Mouse (Mus musculus) macrophage (primary cell): ENCODE results near the gene Kdm1a. TPM values are rescaled to one million over a fixed set of nuclear protein-coding genes. Genes with fewer than 3 reads are reported as not detected.

Experiments used
- H3K27ac ChIP-seq: fragments of 350-480 bp; formaldehyde crosslinking; 2 replicates; pipeline ENCODE4 v1.9.0; 2021
- H3K36me3 ChIP-seq: fragments of 350-480 bp; formaldehyde crosslinking; 2 replicates; pipeline ENCODE4 v1.9.0; 2021; ENCODE audit errors: inconsistent target
- H3K4me3 ChIP-seq: fragments of 350-480 bp; formaldehyde crosslinking; 2 replicates; pipeline ENCODE4 v1.9.0; 2021; ENCODE audit errors: inconsistent target
- H3K79me2 ChIP-seq: fragments of 350-480 bp; formaldehyde crosslinking; 2 replicates; pipeline ENCODE4 v1.9.0; 2021; ENCODE audit errors: inconsistent target
- WGBS: methylation state at CpG from one replicate; pipeline ENCODE4 v1.1.7; 2026; ENCODE audit warnings: inconsistent platforms; ENCODE audit not compliant: missing documents; 5-methylcytosine and 5-hydroxymethylcytosine counted together
- polyA plus RNA-seq: library from polyadenylated mRNA; stranded (reverse); fragments of 250-400 nt; gene quantifications from 3 replicates; pipeline ENCODE4 v1.2.4, GENCODE M21; 2018; ENCODE audit warnings: inconsistent platforms
- total RNA-seq, 78 experiments: library from RNA; depleted of rRNA; stranded (reverse); fragments of 250-400 nt; gene quantifications; 1 replicate in 9 of 78; 2 replicates in 24 of 78; 3 replicates in 43 of 78; 4 replicates in 2 of 78; pipeline ENCODE4 v1.2.4; 2018; ENCODE audit warnings: inconsistent platforms in 56 of 78

The Kdm1a gene
- total RNA-seq (2018; cell fraction: chromatin; rRNA removed), result 100 to 1,000 TPM in 4 of 26 experiments, 10 to 100 TPM in 22; 36.2 to 145 (median 77.9) TPM
- total RNA-seq (2018; cell fraction: cytosol; rRNA removed), result 10 to 100 TPM; 17.8 to 32.4 (median 23.6) TPM
- 10 to 100 TPM; 20.6 to 87.1 (median 40.7) TPM for total RNA-seq (2018; cell fraction: nucleus; rRNA removed)
- 24.0 to 31.4 TPM (median 26.0 TPM) in 3 replicates for polyA plus RNA-seq

DNA sequence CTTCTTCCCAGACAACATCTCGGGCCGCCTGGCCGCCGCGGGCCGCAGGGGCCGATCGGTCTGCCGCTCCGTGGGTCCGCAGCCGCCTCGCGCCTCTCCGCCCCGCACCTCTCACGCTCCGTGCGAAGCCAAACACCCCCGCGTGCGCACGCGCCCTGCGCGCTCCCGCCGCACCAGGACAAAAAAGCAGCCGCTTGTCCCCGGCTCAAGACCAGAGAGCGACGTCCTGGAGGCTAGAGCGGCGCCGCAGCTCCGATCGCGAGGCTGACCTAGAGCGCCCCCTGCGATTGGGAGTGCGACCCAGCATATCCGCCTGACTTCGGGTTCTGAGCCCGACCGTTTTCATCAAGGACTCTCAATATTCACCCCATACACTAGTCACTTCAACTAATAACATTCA is at the start of gene Kdm1a:
TSS of gene Kdm1a (minus strand) at position 156 of the 400 bp plus-strand sequence.
- Histone ChIP-seq H3K79me2 (peaks cover 45% of the 10 kb centered on the region), H3K27ac (0 out of 2 replicates have a peak within 1 kb of the TSS, but pooled peaks have one; percentile 17), H3K36me3 (no peaks in the 10 kb centered on the region), H3K4me3 (peak within 1 kb of the TSS; percentile 76)
- under 1% methylated on average over 45 of the region's 45 CpGs for WGBS

DNA sequence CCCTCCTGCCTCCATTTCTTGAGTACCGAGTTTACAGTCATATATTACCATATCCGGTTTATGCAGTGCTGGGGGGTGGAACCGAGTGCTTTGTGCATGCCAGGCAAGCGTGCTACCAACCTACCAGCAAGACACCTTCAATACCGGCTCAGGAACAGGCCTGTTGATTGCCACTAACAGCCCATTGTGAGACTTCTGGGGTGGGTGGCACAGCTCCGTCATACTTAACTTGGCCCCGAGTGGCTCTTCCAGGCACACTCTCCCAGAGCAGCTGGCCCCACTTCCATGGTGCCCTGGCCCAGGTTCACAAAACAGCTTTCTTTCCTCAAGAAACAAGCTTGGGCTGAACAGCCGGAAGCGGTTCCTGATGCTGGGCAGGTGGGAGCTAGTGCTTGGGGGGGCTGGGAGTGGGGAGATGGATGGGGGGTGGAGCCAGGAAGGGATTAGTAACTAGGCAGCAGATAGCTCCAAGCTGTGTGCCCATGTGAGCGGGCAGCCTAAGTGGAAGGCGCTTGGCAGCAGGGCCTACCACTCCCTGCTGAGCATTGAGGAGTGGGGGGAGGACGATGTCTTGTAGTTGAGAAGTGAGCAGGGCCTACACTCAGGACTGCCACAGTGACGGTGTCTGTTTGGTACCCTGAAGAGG is 49.5 kb upstream of the Kdm1a start:
- Histone ChIP-seq H3K27ac (no peak overlapping the region), H3K36me3 (no peaks in the 10 kb centered on the region), H3K4me3 (no peak overlapping the region), H3K79me2 (no peaks in the 10 kb centered on the region)
- 88% methylated on average over 13 of the region's 13 CpGs for WGBS

GRCm38 (mm10) chr4:136651357-136651811 is 48.9 kb upstream of the Kdm1a start:
- H3K79me2 ChIP-seq, result no peaks in the 10 kb centered on the region
- 73% methylated on average over 2 of the region's 3 CpGs for WGBS
- no peak overlapping the region for H3K4me3 ChIP-seq

DNA sequence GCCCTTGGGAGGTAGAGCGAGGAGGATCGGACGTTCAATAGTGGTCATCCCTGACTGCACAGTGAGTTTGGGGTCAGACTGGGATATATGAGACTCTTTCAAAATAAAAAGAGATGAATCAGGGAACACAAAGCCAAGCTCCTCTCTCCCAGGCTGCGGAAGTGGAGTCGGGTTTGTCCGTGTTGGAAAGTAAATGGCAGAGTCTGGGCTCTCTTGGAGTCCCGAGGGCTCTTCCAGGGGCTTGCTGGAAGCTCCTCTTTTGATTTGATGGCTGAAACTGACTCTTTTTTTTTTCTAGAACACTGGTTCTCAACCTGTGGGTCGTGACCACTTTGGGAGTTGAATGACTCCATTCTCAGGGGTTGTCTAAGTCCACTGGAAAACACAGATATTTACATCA is 47.7 kb upstream of the Kdm1a start:
- WGBS, result 93% methylated on average over 8 of the region's 8 CpGs

More at GRCm38 (mm10) chr4:136651357-136651811, 48.9 kb upstream of the Kdm1a start:
- no peaks in the 10 kb centered on the region for H3K36me3 ChIP-seq
- H3K27ac ChIP-seq, result no peak overlapping the region

DNA sequence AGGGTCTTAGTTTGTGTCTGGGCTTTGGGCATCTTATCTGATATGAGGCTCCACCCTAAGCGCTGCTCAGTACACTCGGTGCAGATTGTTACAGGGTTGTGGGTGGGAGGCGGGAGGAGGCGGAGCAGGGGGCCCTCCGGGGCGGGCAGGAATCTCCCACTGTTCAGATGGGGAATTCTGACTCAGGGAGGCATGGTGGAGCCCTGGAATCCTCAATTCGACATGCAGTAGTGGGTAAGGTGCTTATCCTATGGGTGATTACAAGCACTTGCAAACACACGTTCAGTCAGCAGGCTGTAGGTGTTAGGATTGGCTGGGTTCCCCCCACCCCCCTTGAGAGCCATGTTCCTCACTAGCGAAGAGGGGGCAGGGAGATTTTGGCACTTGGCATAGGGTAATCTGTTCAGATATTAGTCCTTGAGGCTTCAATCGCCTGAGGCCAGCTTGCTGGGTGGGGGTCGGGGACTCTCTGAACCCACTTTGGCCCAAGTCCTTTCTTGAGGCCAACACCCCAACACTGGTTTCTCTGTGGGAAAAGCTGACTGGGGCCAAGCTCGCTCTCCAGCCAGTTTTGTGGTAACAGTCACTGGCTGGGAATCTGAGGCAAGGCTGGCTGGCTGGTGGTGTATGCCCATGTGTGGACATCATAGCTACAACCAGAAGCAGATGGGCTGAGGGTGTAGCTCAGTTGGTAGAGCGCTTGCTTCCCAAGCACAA is 47.1 kb upstream of the Kdm1a start:
- no peaks in the 10 kb centered on the region for H3K79me2 ChIP-seq
- WGBS, result 83% methylated on average over 12 of the region's 13 CpGs
- H3K36me3 ChIP-seq, result no peaks in the 10 kb centered on the region
- no peak overlapping the region for H3K4me3 ChIP-seq
- no peak overlapping the region for H3K27ac ChIP-seq

More for the DNA sequence above, 47.7 kb upstream of the Kdm1a start:
- H3K79me2 ChIP-seq, result no peaks in the 10 kb centered on the region
- H3K27ac ChIP-seq, result no peak overlapping the region
- H3K36me3 ChIP-seq, result no peaks in the 10 kb centered on the region
- H3K4me3 ChIP-seq, result no peak overlapping the region

DNA sequence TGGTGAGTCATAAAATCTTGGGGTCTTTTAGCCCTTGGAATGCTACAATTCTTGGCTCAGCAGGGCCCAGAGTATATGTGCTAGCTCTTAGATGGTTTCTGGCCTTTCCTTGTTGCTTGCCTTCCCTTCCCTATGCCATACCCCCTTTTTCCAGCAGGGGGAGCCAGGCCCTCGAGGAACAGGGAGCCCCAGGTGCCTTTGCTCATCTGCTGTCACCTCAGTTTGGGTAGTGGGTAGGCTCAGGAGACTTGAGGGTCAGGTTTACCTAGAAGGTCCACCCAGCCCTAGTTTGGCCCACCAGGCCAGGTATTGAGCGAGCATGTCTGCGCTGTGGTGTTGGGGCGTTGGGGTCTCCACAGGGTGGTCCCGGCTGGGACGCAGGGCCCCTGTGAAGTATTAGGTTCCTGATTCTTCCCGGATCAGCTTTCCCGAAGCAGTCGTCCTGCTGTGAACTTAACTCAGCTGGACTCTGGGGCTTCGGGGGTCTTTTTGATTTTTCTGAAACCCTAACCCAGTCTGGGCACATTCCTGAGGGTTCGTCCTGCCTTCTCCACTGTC is 46.5 kb upstream of the Kdm1a start:
- H3K79me2 ChIP-seq, result no peaks in the 10 kb centered on the region
- WGBS, result 50% methylated on average over 11 of the region's 11 CpGs
- H3K36me3 ChIP-seq, result no peaks in the 10 kb centered on the region
- H3K4me3 ChIP-seq, result no peak overlapping the region
- no peak overlapping the region for H3K27ac ChIP-seq

DNA sequence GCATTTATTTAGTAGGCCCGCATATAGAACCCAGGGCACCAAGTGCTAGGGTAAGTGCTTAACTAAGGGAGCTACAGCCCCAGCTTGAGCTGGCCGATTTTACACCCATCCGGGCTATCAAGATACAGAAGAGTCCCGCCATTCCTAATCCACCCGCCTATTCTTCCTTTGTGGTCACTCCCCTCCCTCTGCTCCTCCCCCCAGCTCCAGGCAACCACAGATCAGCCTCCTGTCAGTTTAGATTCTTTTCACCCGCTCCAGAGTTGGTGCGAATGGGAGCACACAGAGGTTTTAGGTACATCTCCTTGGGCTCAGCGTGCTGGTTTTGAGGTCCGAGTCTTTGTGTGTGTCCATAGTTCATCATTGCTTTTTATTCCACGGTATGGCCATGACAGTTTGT is 36.4 kb upstream of the Kdm1a start:
- no peak overlapping the region for H3K4me3 ChIP-seq
- no peaks in the 10 kb centered on the region for H3K36me3 ChIP-seq
- H3K27ac ChIP-seq, result no peak overlapping the region
- WGBS, result 41% methylated on average over 10 of the region's 10 CpGs
- H3K79me2 ChIP-seq, result no peaks in the 10 kb centered on the region

DNA sequence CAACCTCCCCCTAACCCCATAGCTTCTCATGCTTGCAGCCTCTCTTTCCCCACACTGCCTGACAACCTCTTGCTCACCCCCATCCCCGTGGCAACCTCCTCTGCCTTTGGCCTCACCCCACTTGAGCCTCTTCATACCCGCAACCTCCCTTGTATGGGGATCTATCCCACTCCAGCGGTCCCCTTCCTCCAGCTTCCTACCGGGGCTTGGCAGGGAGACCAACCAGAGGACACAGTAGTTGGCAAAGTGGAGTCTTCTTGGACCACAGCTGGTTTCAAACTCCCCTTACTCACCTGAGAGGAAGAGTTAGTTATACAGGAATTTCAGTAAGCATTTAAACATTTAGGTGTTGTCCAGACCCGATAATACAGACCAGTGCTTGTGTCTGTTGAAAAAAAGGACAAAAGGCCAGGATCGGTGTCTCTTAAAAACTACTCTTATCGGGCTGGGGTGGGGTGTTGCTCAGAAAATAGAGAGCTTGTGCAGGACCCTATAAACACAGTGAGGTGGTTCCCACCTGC is 35.8 kb upstream of the Kdm1a start:
- Histone ChIP-seq H3K36me3 (no peaks in the 10 kb centered on the region), H3K79me2 (no peaks in the 10 kb centered on the region), H3K27ac (no peak overlapping the region), H3K4me3 (no peak overlapping the region)
- WGBS, result 84% methylated on average over 7 of the region's 7 CpGs

GRCm38 (mm10) chr4:136637563-136638229 is 35.2 kb upstream of the Kdm1a start:
- Histone ChIP-seq H3K27ac (no peak overlapping the region), H3K79me2 (no peaks in the 10 kb centered on the region), H3K36me3 (no peaks in the 10 kb centered on the region), H3K4me3 (no peak overlapping the region)
- WGBS, result 5% methylated on average over 59 of the region's 76 CpGs

GRCm38 (mm10) chr4:136636983-136637562 is 34.5 kb upstream of the Kdm1a start:
- Histone ChIP-seq H3K79me2 (no peaks in the 10 kb centered on the region), H3K27ac (no peak overlapping the region), H3K4me3 (no peak overlapping the region), H3K36me3 (no peaks in the 10 kb centered on the region)
- WGBS, result 29% methylated on average over 37 of the region's 37 CpGs

DNA sequence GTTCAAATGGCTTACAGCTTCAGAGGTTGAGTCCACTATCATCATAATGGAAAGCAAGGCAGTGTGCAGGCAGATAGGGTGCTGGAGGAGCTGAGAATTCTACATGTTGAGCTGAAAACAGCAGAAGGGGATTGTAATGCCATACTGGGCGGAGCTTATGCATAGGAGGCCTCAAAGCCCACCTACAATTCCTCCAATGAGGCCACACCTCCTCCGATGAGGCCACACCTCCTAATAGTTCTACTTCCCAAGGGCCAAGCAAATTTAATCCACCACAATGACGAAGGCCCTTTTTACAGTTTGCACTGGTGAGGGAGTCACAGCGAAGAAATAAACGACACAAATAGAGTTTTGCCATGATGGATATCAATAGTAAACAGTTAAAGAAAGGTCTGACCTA is 34.0 kb upstream of the Kdm1a start:
- Histone ChIP-seq H3K36me3 (no peaks in the 10 kb centered on the region), H3K4me3 (no peak overlapping the region), H3K27ac (no peak overlapping the region), H3K79me2 (no peaks in the 10 kb centered on the region)
- 84% methylated on average over 5 of the region's 5 CpGs for WGBS

DNA sequence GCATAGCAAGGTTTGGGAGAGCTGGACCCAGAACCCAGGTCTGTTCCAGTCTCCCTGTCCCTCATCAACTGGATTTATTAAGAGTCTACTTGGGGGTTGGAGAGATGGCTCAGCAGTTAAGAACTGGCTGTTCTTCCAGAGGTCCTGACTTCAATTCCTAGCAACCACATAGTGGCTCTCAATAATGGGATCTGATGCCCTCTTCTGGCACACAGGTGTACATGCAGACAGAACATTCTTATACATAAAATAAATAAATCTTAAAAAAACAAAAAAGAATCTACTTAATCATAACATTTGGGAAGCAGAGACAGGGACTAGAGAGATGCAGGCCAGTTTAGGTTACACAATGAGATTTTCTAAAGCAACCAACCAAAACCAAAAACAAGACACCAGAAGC is 33.5 kb upstream of the Kdm1a start:
- Histone ChIP-seq H3K27ac (no peak overlapping the region), H3K4me3 (no peak overlapping the region), H3K36me3 (no peaks in the 10 kb centered on the region), H3K79me2 (no peaks in the 10 kb centered on the region)

GRCm38 (mm10) chr4:136631237-136631994 is 28.9 kb upstream of the Kdm1a start:
- Histone ChIP-seq H3K27ac (no peak overlapping the region), H3K36me3 (no peaks in the 10 kb centered on the region), H3K79me2 (no peaks in the 10 kb centered on the region), H3K4me3 (no peak overlapping the region)
- WGBS, result 85% methylated on average over 9 of the region's 11 CpGs
